In genomic region chr7:31057071-31057470, GRCm38 (mm10) we compare ENCODE assay signal across 8 mouse cellular contexts. TPM values are rescaled to one million over a fixed set of nuclear protein-coding genes. Genes with fewer than 3 reads are reported as not detected.
DNase-seq lines count a peak whose midpoint lies in the region; ATAC-seq and TF ChIP-seq lines count a peak whose summit lies in the region.

Gene Fxyd1 (minus strand): TSS chr7:31057199.

- no peak for TF ChIP-seq POLR2A in cerebellum, adult 2 months (IDR thresholded peaks at IDR 0.05; ENCODE audit: borderline replicate concordance, insufficient read depth, low read length)
- no peak for TF ChIP-seq POLR2A in testis, adult 2 months (IDR thresholded peaks at IDR 0.05; ENCODE audit: control insufficient read depth, low read depth, low read length)

- whole genome bisulfite sequencing in cerebellum, adult 2 months: 91% methylated on average over 2 of the region's 2 CpGs
- WGBS in hindbrain, embryonic 16.5 days: 84% methylated on average over 2 of the region's 2 CpGs
- WGBS in neural tube, embryonic 12.5 days: 75% methylated on average over 2 of the region's 2 CpGs

- H3K36me3 ChIP-seq in testis, adult 2 months (ENCODE audit: control insufficient read depth, insufficient read depth, low read length): no peaks in the 10 kb centered on the region
- no peaks in the 10 kb centered on the region for H3K36me3 ChIP-seq in hindbrain, embryonic 16.5 days (ENCODE audit: control insufficient read depth, insufficient read depth, low read length)
- H3K36me3 ChIP-seq in neural tube, embryonic 12.5 days: no peaks in the 10 kb centered on the region

- TF ChIP-seq CTCF in cerebellum, adult 2 months (IDR thresholded peaks at IDR 0.05; ENCODE audit: borderline replicate concordance, insufficient read depth, low read depth, low read length): no peak
- TF ChIP-seq CTCF in testis, adult 2 months (IDR thresholded peaks at IDR 0.05; ENCODE audit: control insufficient read depth, insufficient read depth, insufficient replicate concordance, low read depth, low read length): no peak

- ATAC-seq in hindbrain, embryonic 16.5 days: no peak
- ATAC-seq in neural tube, embryonic 12.5 days (ENCODE audit: low FRiP score, low read depth): no peak

- H3K27ac ChIP-seq in cerebellum, adult 2 months (ENCODE audit: insufficient read depth, low read length): no peak within 1 kb of the TSS
- peak within 1 kb of the TSS; percentile 63 for H3K27ac ChIP-seq in testis, adult 2 months (ENCODE audit: control insufficient read depth, insufficient read depth, low read depth, low read length)
- no peak within 1 kb of the TSS for H3K27ac ChIP-seq in hindbrain, embryonic 16.5 days (ENCODE audit: low read depth, low read length)
- no peak within 1 kb of the TSS for H3K27ac ChIP-seq in neural tube, embryonic 12.5 days

- H3K4me1 ChIP-seq in cerebellum, adult 2 months (ENCODE audit: control insufficient read depth, insufficient read depth, low read length): 0 out of 2 replicates have a peak, but pooled peaks cover 4% of the 10 kb centered on the region
- H3K4me1 ChIP-seq in testis, adult 2 months (ENCODE audit: control insufficient read depth, insufficient read depth, low read length): peaks cover 9% of the 10 kb centered on the region
- peaks cover 8% of the 10 kb centered on the region for H3K4me1 ChIP-seq in hindbrain, embryonic 16.5 days (ENCODE audit: control insufficient read depth, insufficient read depth, low read depth, low read length)
- H3K4me1 ChIP-seq in neural tube, embryonic 12.5 days: peaks cover 23% of the 10 kb centered on the region

- H3K9ac ChIP-seq in hindbrain, embryonic 16.5 days (ENCODE audit: low read depth, low read length): no peak within 1 kb of the TSS
- H3K9ac ChIP-seq in neural tube, embryonic 12.5 days: no peak within 1 kb of the TSS

- H3K9me3 ChIP-seq in hindbrain, embryonic 16.5 days (ENCODE audit: control insufficient read depth, low read length): no peaks in the 10 kb centered on the region
- H3K9me3 ChIP-seq in neural tube, embryonic 12.5 days: no peaks in the 10 kb centered on the region

- no peak within 1 kb of the TSS for H3K4me3 ChIP-seq in cerebellum, adult 2 months (replicated peaks; ENCODE audit: insufficient read depth, low read depth, low read length)
- no peak within 1 kb of the TSS for H3K4me3 ChIP-seq in testis, adult 2 months (ENCODE audit: control insufficient read depth, low read depth, low read length)
- H3K4me3 ChIP-seq in hindbrain, embryonic 16.5 days (ENCODE audit: low read length): no peak within 1 kb of the TSS
- H3K4me3 ChIP-seq in neural tube, embryonic 12.5 days: no peak within 1 kb of the TSS

- no peaks in the 10 kb centered on the region for H3K27me3 ChIP-seq in cerebellum, adult 2 months (ENCODE audit: control insufficient read depth, insufficient read depth, low read length)
- no peaks in the 10 kb centered on the region for H3K27me3 ChIP-seq in testis, adult 2 months (ENCODE audit: control insufficient read depth, insufficient read depth, low read length)
- peaks cover 9% of the 10 kb centered on the region for H3K27me3 ChIP-seq in hindbrain, embryonic 16.5 days (replicated peaks; ENCODE audit: control insufficient read depth, insufficient read depth, low read length)
- peaks cover 27% of the 10 kb centered on the region for H3K27me3 ChIP-seq in neural tube, embryonic 12.5 days (replicated peaks)

- DNase-seq in cerebellum, adult 2 months: no peak
- no peak for DNase-seq in cerebellum, adult 8-10 months
- DNase-seq in testis, postnatal 10 days (ENCODE audit: low spot score): no peak
- DNase-seq in right cerebral cortex, adult 18-20 months: no peak
- no peak for DNase-seq in thymus, postnatal 36 days

- no peak within 1 kb of the TSS for H3K4me2 ChIP-seq in hindbrain, embryonic 16.5 days (ENCODE audit: low read length)
- H3K4me2 ChIP-seq in neural tube, embryonic 12.5 days (replicated peaks): no peak within 1 kb of the TSS

RNA-seq across cellular contexts. Expression of gene Fxyd1, which starts in this region (rescaled TPM):
- 202 and 222 TPM in 2 replicates for polyA plus RNA-seq in cerebellum, adult 2 months (2012; rRNA removed)
- polyA plus RNA-seq in testis, adult 2 months (2012; rRNA removed): 94.7 and 104 TPM in 2 replicates
- polyA plus RNA-seq in hindbrain, embryonic 16.5 days (2015; fragmentation: Nextera tagmentation; extraction: Ambion mirVana): 69.4 and 89.9 TPM in 2 replicates
- 24.1 and 26.5 TPM in 2 replicates for polyA plus RNA-seq in neural tube, embryonic 12.5 days (2016; fragmentation: Nextera tagmentation; extraction: Ambion mirVana)
